In the genomic region with DNA sequence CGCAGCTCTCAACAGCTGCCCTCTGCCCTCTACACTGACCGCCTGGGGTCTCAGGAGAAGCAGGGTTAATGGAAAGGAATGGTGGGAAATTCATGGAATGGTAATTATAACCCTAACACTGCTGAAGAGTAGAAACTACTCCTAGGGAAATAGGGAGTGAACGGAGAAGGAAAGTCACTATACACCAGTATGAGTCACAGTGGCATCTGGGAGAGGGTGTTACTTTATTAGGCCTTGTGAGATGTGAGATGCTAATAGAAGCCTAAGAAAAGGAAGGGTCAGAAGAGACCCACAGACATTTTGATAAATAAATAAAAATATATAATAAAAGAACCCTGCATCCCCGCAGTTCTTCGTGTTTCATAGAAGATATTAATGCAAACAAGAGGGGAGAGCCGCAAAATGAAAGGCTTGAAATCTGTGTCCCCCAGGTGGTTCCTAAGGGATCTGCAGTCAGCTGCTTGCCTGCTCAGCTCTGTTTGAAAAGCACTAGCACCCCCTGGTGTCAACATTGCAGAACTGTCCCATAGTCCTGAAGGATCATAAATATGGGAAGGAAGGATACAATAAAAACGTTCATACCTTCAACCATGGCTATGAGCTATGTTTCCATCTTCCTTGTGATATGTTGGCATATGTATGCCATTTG, we compare ENCODE assay signal across 8 mouse cellular contexts. TPM values are rescaled to one million over a fixed set of nuclear protein-coding genes. Genes with fewer than 3 reads are reported as not detected.
A peak's percentile ranks its signal among the peaks of the same experiment; 100 is the strongest.
DNase-seq lines count a peak whose midpoint lies in the region; ATAC-seq lines count a peak whose summit lies in the region.

No protein-coding gene starts in this region.

- ATAC-seq in megakaryocyte, adult 5-6 weeks (ENCODE audit: poor library complexity, severe bottlenecking): peak; percentile 87

- peak; percentile 91 for DNase-seq in adipocyte (ENCODE audit: low spot score)
- peak; percentile 75 to 82 for DNase-seq in cerebellum, postnatal 36 days
- DNase-seq in frontal cortex, postnatal 36 days (ENCODE audit: low spot score in 2 of 2): peak; percentile 65 to 83
- peak; percentile 89 for DNase-seq in hindlimb bud, embryonic 11.5 days (ENCODE audit: extremely low spot score, low read depth, low spot score)
- peak; percentile 78 to 83 for DNase-seq in left cerebral cortex, adult 18-20 months (ENCODE audit: low spot score in 2 of 2)
- peak; percentile 87 to 90 for DNase-seq in right cerebral cortex, postnatal 10 days (ENCODE audit: low spot score in 2 of 2)
- DNase-seq in urinary bladder, postnatal 4 days (ENCODE audit: low spot score in 2 of 2): peak; percentile 47 to 73

RNA-seq across cellular contexts. Expression of a gene that starts 35.1 kb away (rescaled TPM):
- total RNA-seq in left cerebral cortex, adult 18-20 months (2021): 10 to 100 TPM; 39.4 to 43.3 TPM
- total RNA-seq in megakaryocyte, adult 5-6 weeks (2015): 5.8 and 6.2 TPM in 2 replicates
- 3.5 and 3.9 TPM in 2 replicates for total RNA-seq in megakaryocyte, adult 5-6 weeks (2017)

RNA-seq across cellular contexts. Expression of a gene that starts 48.3 kb away (rescaled TPM):
- total RNA-seq in left cerebral cortex, adult 18-20 months (2021): not detected
- not detected in 2 replicates for total RNA-seq in megakaryocyte, adult 5-6 weeks (2015)
- total RNA-seq in megakaryocyte, adult 5-6 weeks (2017): not detected in 2 replicates

RNA-seq across cellular contexts. Expression of a gene that starts 59.3 kb away (rescaled TPM):
- total RNA-seq in left cerebral cortex, adult 18-20 months (2021): 100 to 1,000 TPM; 239 to 254 TPM
- 464 and 466 TPM in 2 replicates for total RNA-seq in megakaryocyte, adult 5-6 weeks (2015)
- total RNA-seq in megakaryocyte, adult 5-6 weeks (2017): 66.5 and 72.5 TPM in 2 replicates

Comparison
In these comparisons a context has a peak if more than half of its experiments do, and no peak if none do; other contexts are left out.
1. Peak in every context shown above with its lines: DNase-seq and ATAC-seq.
2. RNA of a gene that starts 35.1 kb away (total RNA-seq): 39.4 to 43.3 TPM in left cerebral cortex, adult 18-20 months; 3.5 to 6.2 TPM in megakaryocyte, adult 5-6 weeks; every median in the first group is over 4 times any median in the second.